Mouse (Mus musculus): ENCODE measurements around the gene Gm10338. TPM values are rescaled to one million over a fixed set of nuclear protein-coding genes. Genes with fewer than 3 reads are reported as not detected.
A peak's percentile ranks its signal among the peaks of the same experiment; 100 is the strongest.
"Not testable (repeated sequence)": the region's sequence is repeated elsewhere in the genome, so short reads cannot be mapped to it uniquely, and the experiment has no call there.

Gene Gm10338
- not detected in 2 replicates for polyA plus RNA-seq (2014; fragmentation: Nextera tagmentation; extraction: Ambion mirVana)

- not testable (repeated sequence) for H3K36me3 ChIP-seq (ENCODE audit: control insufficient read depth, insufficient read depth, low read length); H3K27me3 ChIP-seq (ENCODE audit: control insufficient read depth, insufficient read depth, low read length); ATAC-seq (ENCODE audit: insufficient number of reproducible peaks, insufficient read depth, low FRiP score, low read depth); H3K4me3 ChIP-seq (ENCODE audit: low read depth, low read length); H3K9ac ChIP-seq (replicated peaks; ENCODE audit: low read depth, low read length); H3K9me3 ChIP-seq (ENCODE audit: control insufficient read depth, low read depth, low read length); H3K27ac ChIP-seq (ENCODE audit: low read length); H3K4me1 ChIP-seq (ENCODE audit: control insufficient read depth, insufficient read depth, low read length); H3K4me2 ChIP-seq (replicated peaks; ENCODE audit: low read depth, low read length)
- WGBS: no CpG with 5 or more reads among the region's 2 CpGs
These were observed at the start of gene Gm10338 for GRCm38 (mm10) chr14:7595492-7595891. Gene Gm10338, minus strand, starts transcription at chr14:7595592.

DNA sequence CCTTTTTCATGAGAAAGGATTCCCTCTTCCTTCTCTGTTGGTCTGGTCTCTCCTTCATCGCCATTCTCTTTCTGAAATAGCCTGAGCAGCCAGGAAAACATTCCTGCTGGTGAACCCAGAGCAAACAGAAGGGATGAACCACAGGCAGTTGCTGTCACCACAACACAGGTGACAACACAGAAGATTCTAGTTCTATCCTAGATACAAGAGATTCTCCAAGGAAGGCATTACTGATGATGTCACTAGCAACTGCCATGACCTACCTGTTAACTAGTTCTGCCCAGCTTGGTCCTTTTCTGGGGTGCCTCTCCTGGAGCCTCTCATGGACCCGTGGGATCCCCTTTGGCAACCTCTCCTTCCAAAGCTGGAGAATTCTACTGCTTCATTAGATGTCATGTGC is 48.5 kb upstream of the Gm10338 start, which contains the start of gene Gm10128:
Gene Gm10128 (minus strand): TSS at position 101 of the 400 bp plus-strand sequence.
- not testable (repeated sequence) for H3K9me3 ChIP-seq (ENCODE audit: control insufficient read depth, low read depth, low read length); H3K4me2 ChIP-seq (replicated peaks; ENCODE audit: low read depth, low read length); H3K4me3 ChIP-seq (ENCODE audit: low read depth, low read length); ATAC-seq (ENCODE audit: insufficient number of reproducible peaks, insufficient read depth, low FRiP score, low read depth); H3K4me1 ChIP-seq (ENCODE audit: control insufficient read depth, insufficient read depth, low read length); H3K9ac ChIP-seq (replicated peaks; ENCODE audit: low read depth, low read length); H3K27me3 ChIP-seq (ENCODE audit: control insufficient read depth, insufficient read depth, low read length); H3K36me3 ChIP-seq (ENCODE audit: control insufficient read depth, insufficient read depth, low read length); H3K27ac ChIP-seq (ENCODE audit: low read length)
- WGBS: no CpG with 5 or more reads among the region's 2 CpGs

GRCm38 (mm10) chr14:7568382-7568781 is 27.0 kb downstream of the Gm10338 start, which contains the start of gene Gm3558:
Gene Gm3558, minus strand, starts transcription at chr14:7568566.
- not testable (repeated sequence) for H3K9me3 ChIP-seq (ENCODE audit: control insufficient read depth, low read depth, low read length); H3K36me3 ChIP-seq (ENCODE audit: control insufficient read depth, insufficient read depth, low read length); H3K27me3 ChIP-seq (ENCODE audit: control insufficient read depth, insufficient read depth, low read length); H3K27ac ChIP-seq (ENCODE audit: low read length); H3K9ac ChIP-seq (replicated peaks; ENCODE audit: low read depth, low read length); ATAC-seq (ENCODE audit: insufficient number of reproducible peaks, insufficient read depth, low FRiP score, low read depth); H3K4me1 ChIP-seq (ENCODE audit: control insufficient read depth, insufficient read depth, low read length)
- Histone ChIP-seq H3K4me2 (replicated peaks; ENCODE audit: low read depth, low read length) (peak within 1 kb of the TSS; percentile 38), H3K4me3 (ENCODE audit: low read depth, low read length) (peak within 1 kb of the TSS; percentile 29)
- WGBS: 0% methylated on average over 4 of the region's 34 CpGs

DNA sequence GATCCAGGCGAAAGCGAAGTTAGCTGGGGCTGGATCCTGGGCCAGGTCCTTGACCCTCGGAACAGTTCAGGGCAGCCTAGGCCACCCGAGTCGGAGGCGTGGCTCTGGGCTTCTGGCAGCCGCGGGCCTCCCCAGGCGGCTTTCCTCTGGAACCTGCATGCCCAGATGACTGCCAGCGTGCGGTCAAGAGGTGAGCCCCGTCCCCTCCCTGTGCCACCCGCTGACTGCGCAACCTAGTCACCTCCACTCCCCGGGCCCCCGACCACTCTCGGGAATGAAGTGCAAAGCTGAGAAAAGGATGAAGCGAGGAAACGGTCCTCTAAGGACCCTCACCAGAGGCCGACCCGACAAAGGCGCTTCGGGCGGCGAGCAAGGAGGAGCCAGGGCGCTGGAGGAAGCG is 27.5 kb downstream of the Gm10338 start:
- not testable (repeated sequence) for H3K36me3 ChIP-seq (ENCODE audit: control insufficient read depth, insufficient read depth, low read length); H3K27ac ChIP-seq (ENCODE audit: low read length); H3K27me3 ChIP-seq (ENCODE audit: control insufficient read depth, insufficient read depth, low read length); H3K4me1 ChIP-seq (ENCODE audit: control insufficient read depth, insufficient read depth, low read length); H3K9me3 ChIP-seq (ENCODE audit: control insufficient read depth, low read depth, low read length); ATAC-seq (ENCODE audit: insufficient number of reproducible peaks, insufficient read depth, low FRiP score, low read depth); H3K9ac ChIP-seq (replicated peaks; ENCODE audit: low read depth, low read length)
- Histone ChIP-seq H3K4me3 (ENCODE audit: low read depth, low read length) (peak overlapping the region; percentile 29), H3K4me2 (replicated peaks; ENCODE audit: low read depth, low read length) (peak overlapping the region; percentile 38)
- under 1% methylated on average over 18 of the region's 27 CpGs for WGBS

DNA sequence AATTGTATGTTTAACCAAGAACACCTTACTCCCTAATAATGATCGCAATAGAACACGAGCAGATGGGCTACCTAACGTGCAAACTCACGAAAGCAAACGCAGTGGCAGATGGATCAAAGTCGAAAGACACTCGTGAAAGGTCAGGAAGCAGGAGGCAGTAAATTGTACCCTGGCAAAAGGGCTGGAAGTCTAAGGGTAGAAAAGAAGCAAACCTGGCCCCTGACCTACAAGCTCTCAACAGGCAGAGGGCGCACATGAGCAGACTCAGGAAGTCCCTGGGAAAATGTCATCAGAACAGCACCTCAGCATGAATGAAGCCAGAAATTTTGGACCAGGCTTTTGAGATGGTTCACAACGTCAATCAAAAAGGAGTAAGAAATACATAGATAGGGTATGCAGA is 28.1 kb downstream of the Gm10338 start:
- not testable (repeated sequence) for H3K27ac ChIP-seq (ENCODE audit: low read length); H3K36me3 ChIP-seq (ENCODE audit: control insufficient read depth, insufficient read depth, low read length); ATAC-seq (ENCODE audit: insufficient number of reproducible peaks, insufficient read depth, low FRiP score, low read depth); H3K4me1 ChIP-seq (ENCODE audit: control insufficient read depth, insufficient read depth, low read length); H3K4me2 ChIP-seq (replicated peaks; ENCODE audit: low read depth, low read length); H3K27me3 ChIP-seq (ENCODE audit: control insufficient read depth, insufficient read depth, low read length); H3K9me3 ChIP-seq (ENCODE audit: control insufficient read depth, low read depth, low read length); H3K9ac ChIP-seq (replicated peaks; ENCODE audit: low read depth, low read length); H3K4me3 ChIP-seq (ENCODE audit: low read depth, low read length)
- WGBS: 2% methylated on average over 6 of the region's 9 CpGs

Other genes with a start within 250 kb of the Gm10338 start
- gene Gm8374, start 230.5 kb downstream of the Gm10338 start, polyA plus RNA-seq (2014; fragmentation: Nextera tagmentation; extraction: Ambion mirVana): not detected in 2 replicates
- not detected in 2 replicates for gene Gm3755, start 144.7 kb downstream of the Gm10338 start, polyA plus RNA-seq (2014; fragmentation: Nextera tagmentation; extraction: Ambion mirVana)
- 0.87 and 1.3 TPM in 2 replicates for gene Gm3752, start 111.8 kb downstream of the Gm10338 start, polyA plus RNA-seq (2014; fragmentation: Nextera tagmentation; extraction: Ambion mirVana)
- 0.59 and 1.2 TPM in 2 replicates for gene Gm3558, start 27.0 kb downstream of the Gm10338 start, polyA plus RNA-seq (2014; fragmentation: Nextera tagmentation; extraction: Ambion mirVana)
- gene Gm10128, start 48.4 kb upstream of the Gm10338 start, polyA plus RNA-seq (2014; fragmentation: Nextera tagmentation; extraction: Ambion mirVana): not detected in 2 replicates
- not detected in 2 replicates for gene Gm26661, start 196.0 kb upstream of the Gm10338 start, polyA plus RNA-seq (2014; fragmentation: Nextera tagmentation; extraction: Ambion mirVana)
- 23.7 and 26.2 TPM in 2 replicates for gene Flnb, start 222.4 kb upstream of the Gm10338 start, polyA plus RNA-seq (2014; fragmentation: Nextera tagmentation; extraction: Ambion mirVana)